Mouse (Mus musculus): ENCODE data around the gene Itpr2.

DNA sequence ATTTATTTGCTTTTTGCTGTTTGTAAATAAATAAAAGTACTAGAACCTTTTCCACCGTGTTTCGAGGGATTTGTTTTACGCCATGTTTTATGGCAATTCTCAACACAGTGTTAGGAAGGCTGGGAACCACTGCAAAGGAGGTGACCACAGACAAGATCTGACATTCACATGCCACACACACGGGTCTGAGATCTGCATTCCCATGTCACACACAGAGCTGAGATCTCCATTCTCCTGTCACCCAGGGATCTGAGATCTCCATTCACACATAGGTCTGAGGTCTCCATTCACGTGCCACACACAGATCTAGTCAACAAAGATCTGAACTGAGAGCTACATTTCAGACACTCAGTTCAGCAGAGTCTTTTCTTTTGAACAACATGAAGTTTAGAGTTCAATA, 282.0 kb downstream of the Itpr2 start:
- TF ChIP-seq POLR2A (IDR thresholded peaks at IDR 0.05; ENCODE audit: borderline replicate concordance, extremely low read depth, low read depth, low read length) (no peak), CTCF (IDR thresholded peaks at IDR 0.05; ENCODE audit: insufficient read depth, low read length) (no peak)
